ENCODE assay signal across 8 mouse cellular contexts in genomic region chr5:35583221-35583783, GRCm38 (mm10). TPM values are rescaled to one million over a fixed set of nuclear protein-coding genes. Genes with fewer than 3 reads are reported as not detected.
DNase-seq lines count a peak whose midpoint lies in the region; ATAC-seq and TF ChIP-seq lines count a peak whose summit lies in the region.

No protein-coding gene starts in this region.

- H3K4me3 ChIP-seq in heart, embryonic 10.5 days, result peak overlapping the region; percentile 75
- H3K4me3 ChIP-seq in MEL (ENCODE audit: control insufficient read depth in 1 of 2, insufficient read depth in 1 of 2, low read depth in 2 of 2, low read length in 2 of 2), result peak overlapping the region; percentile 82 to 87
- H3K4me3 ChIP-seq in hindbrain, embryonic 11.5 days (ENCODE audit: low read depth, low read length), result peak overlapping the region; percentile 44

- TF ChIP-seq EP300 in MEL (IDR thresholded peaks at IDR 0.05; ENCODE audit: low read depth in 1 of 2, low read length in 2 of 2), result peak; percentile 29 to 49; a peak in 2 of 4 replicates

- H3K79me2 ChIP-seq in MEL (ENCODE audit: control insufficient read depth, insufficient read depth, low read length, poor library complexity), result no peaks in the 10 kb centered on the region; the same call in 1 of the 2 replicates

- TF ChIP-seq POLR2A in MEL (IDR thresholded peaks at IDR 0.05; ENCODE audit: control insufficient read depth in 1 of 2, insufficient read depth in 1 of 2, low read depth in 1 of 2, low read length in 2 of 2, poor library complexity in 1 of 2), result no peak

- no peak for DNase-seq in heart, embryonic 10.5 days (ENCODE audit: low spot score)
- DNase-seq in heart, postnatal 25 days (ENCODE audit: low spot score), result no peak
- DNase-seq in MEL (ENCODE audit: low read depth, low spot score), result no peak
- DNase-seq in hindbrain, embryonic 11.5 days (ENCODE audit: low spot score), result no peak
- no peak for DNase-seq in embryo, embryonic 10.5 days (ENCODE audit: low spot score)
- no peak for DNase-seq in yolk sac, embryonic 10.5 days (ENCODE audit: low spot score)

- H3K9ac ChIP-seq in MEL (ENCODE audit: control insufficient read depth, low read depth, low read length, poor library complexity, severe bottlenecking), result peak overlapping the region; percentile 72
- peak overlapping the region; percentile 40; the same call in 1 of the 2 replicates for H3K9ac ChIP-seq in hindbrain, embryonic 11.5 days (ENCODE audit: low read depth, low read length)

- H3K27ac ChIP-seq in heart, embryonic 10.5 days, result peak overlapping the region; percentile 86
- H3K27ac ChIP-seq in MEL (ENCODE audit: control insufficient read depth, low read depth, low read length), result peak overlapping the region; percentile 3; the same call in 1 of the 2 replicates
- no peak overlapping the region for H3K27ac ChIP-seq in hindbrain, embryonic 11.5 days (ENCODE audit: low read depth, low read length)

- no peaks in the 10 kb centered on the region for H3K27me3 ChIP-seq in heart, embryonic 10.5 days (ENCODE audit: insufficient read depth, poor library complexity, severe bottlenecking)
- no peaks in the 10 kb centered on the region for H3K27me3 ChIP-seq in MEL (ENCODE audit: control insufficient read depth in 1 of 2, insufficient read depth in 2 of 2, low read length in 2 of 2)
- H3K27me3 ChIP-seq in hindbrain, embryonic 11.5 days (ENCODE audit: control insufficient read depth, insufficient read depth, low read length), result no peaks in the 10 kb centered on the region

- no peaks in the 10 kb centered on the region for H3K9me3 ChIP-seq in heart, embryonic 10.5 days
- no peaks in the 10 kb centered on the region for H3K9me3 ChIP-seq in MEL (replicated peaks; ENCODE audit: insufficient read depth, low read length)
- no peaks in the 10 kb centered on the region for H3K9me3 ChIP-seq in hindbrain, embryonic 11.5 days (ENCODE audit: control insufficient read depth, low read length)

- no peak for TF ChIP-seq RAD21 in MEL (IDR thresholded peaks at IDR 0.05; ENCODE audit: low read depth, low read length)

- ATAC-seq in hindbrain, embryonic 11.5 days (ENCODE audit: low FRiP score), result peak; percentile 39; the same call in 1 of the 2 replicates
- ATAC-seq in megakaryocyte progenitor cell, adult 5-6 weeks (replicated peaks; ENCODE audit: poor library complexity), result peak; percentile 40
- no peak for ATAC-seq in frontal cortex, adult (ENCODE audit: low TSS enrichment)

- intact Hi-C loops in heart, postnatal 25 days (cut with DNase I), result no loop called here

- 5% methylated on average over 17 of the region's 17 CpGs for WGBS in heart, embryonic 10.5 days
- 6% methylated on average over 17 of the region's 17 CpGs for WGBS in hindbrain, embryonic 11.5 days

- TF ChIP-seq CTCF in MEL (IDR thresholded peaks at IDR 0.05 in 2 of 3, conservative IDR thresholded peaks at IDR 0.05 in 1 of 3; ENCODE audit: control insufficient read depth in 1 of 3, insufficient read depth in 1 of 3, low read depth in 2 of 3, low read length in 3 of 3, poor library complexity in 1 of 3, severe bottlenecking in 1 of 3), result no peak

- H3K4me2 ChIP-seq in hindbrain, embryonic 11.5 days (replicated peaks; ENCODE audit: low read depth, low read length), result peak overlapping the region; percentile 40

- peaks cover 11% of the 10 kb centered on the region for H3K4me1 ChIP-seq in heart, embryonic 10.5 days
- H3K4me1 ChIP-seq in MEL (ENCODE audit: control insufficient read depth in 1 of 2, insufficient read depth in 2 of 2, low read length in 2 of 2), result peaks cover 6 to 30% of the 10 kb centered on the region in 2 experiments; a peak in 3 of 4 replicates
- no peaks in the 10 kb centered on the region; the same call in 1 of the 2 replicates for H3K4me1 ChIP-seq in hindbrain, embryonic 11.5 days (replicated peaks; ENCODE audit: control insufficient read depth, insufficient read depth, low read length)

- H3K36me3 ChIP-seq in heart, embryonic 10.5 days, result peaks cover 6% of the 10 kb centered on the region
- H3K36me3 ChIP-seq in MEL (ENCODE audit: control insufficient read depth in 1 of 2, insufficient read depth in 2 of 2, low read length in 2 of 2), result peaks cover 0 to 16% of the 10 kb centered on the region in 2 experiments; a peak in 2 of 4 replicates
- no peaks in the 10 kb centered on the region for H3K36me3 ChIP-seq in hindbrain, embryonic 11.5 days (ENCODE audit: control insufficient read depth, insufficient read depth, low read length)

TF ChIP-seq in MEL, 35 proteins besides CTCF, POLR2A, EP300 and RAD21 (continues in another document):
- TF ChIP-seq HCFC1 (IDR thresholded peaks at IDR 0.05; ENCODE audit: low read depth, low read length) (no peak), NRF1 (IDR thresholded peaks at IDR 0.05; ENCODE audit: insufficient read depth, low read depth, low read length, poor library complexity, severe bottlenecking) (0 out of 2 replicates have a peak, but pooled peaks have one; percentile 11), RCOR1 (IDR thresholded peaks at IDR 0.05; ENCODE audit: low read depth, low read length) (no peak), SMC3 (IDR thresholded peaks at IDR 0.05; ENCODE audit: low read depth, low read length) (no peak), TAL1 (IDR thresholded peaks at IDR 0.05; ENCODE audit: low read length) (no peak), POLR2AphosphoS5 (IDR thresholded peaks at IDR 0.05; ENCODE audit: borderline replicate concordance, low read depth, low read length) (no peak), JUND (IDR thresholded peaks at IDR 0.05; ENCODE audit: low read depth, low read length) (0 out of 2 replicates have a peak, but pooled peaks have one; percentile 42), MAX (IDR thresholded peaks at IDR 0.05; ENCODE audit: low read length) (peak; percentile 54), ELF1 (IDR thresholded peaks at IDR 0.05; ENCODE audit: low read depth, low read length) (0 out of 2 replicates have a peak, but pooled peaks have one; percentile 44), TCF12 (IDR thresholded peaks at IDR 0.05; ENCODE audit: low read depth, low read length) (0 out of 2 replicates have a peak, but pooled peaks have one; percentile 13), NELFE (IDR thresholded peaks at IDR 0.05; ENCODE audit: low read depth, low read length) (peak; percentile 7; the same call in 1 of the 2 replicates), MAFK (IDR thresholded peaks at IDR 0.05; ENCODE audit: borderline replicate concordance, low read depth, low read length) (no peak), CHD2 (IDR thresholded peaks at IDR 0.05; ENCODE audit: low read length) (no peak), MYB (IDR thresholded peaks at IDR 0.05; ENCODE audit: low read depth, low read length) (no peak), GATA1 (IDR thresholded peaks at IDR 0.05; ENCODE audit: low read depth, low read length) (no peak), ZMIZ1 (IDR thresholded peaks at IDR 0.05; ENCODE audit: low read depth, low read length) (0 out of 2 replicates have a peak, but pooled peaks have one; percentile 34), MAZ (IDR thresholded peaks at IDR 0.05; ENCODE audit: low read depth, low read length) (no peak; the same call in 1 of the 2 replicates), USF2 (IDR thresholded peaks at IDR 0.05; ENCODE audit: borderline replicate concordance in 1 of 2, insufficient read depth in 1 of 2, low read depth in 1 of 2, low read length in 2 of 2) (0 out of 4 replicates have a peak, but pooled peaks of 1 of the 2 experiments have one; percentile 21), USF1 (IDR thresholded peaks at IDR 0.05; ENCODE audit: low read depth, low read length) (0 out of 2 replicates have a peak, but pooled peaks have one; percentile 56), MEF2A (IDR thresholded peaks at IDR 0.05; ENCODE audit: extremely low read depth, insufficient replicate concordance, low read depth, low read length, poor library complexity, severe bottlenecking) (no peak), CHD1 (IDR thresholded peaks at IDR 0.05; ENCODE audit: low read depth, low read length) (0 out of 2 replicates have a peak, but pooled peaks have one; percentile 80), ZKSCAN1 (IDR thresholded peaks at IDR 0.05; ENCODE audit: low read depth, low read length) (no peak), E2F4 (IDR thresholded peaks at IDR 0.05; ENCODE audit: borderline replicate concordance, low read depth, low read length) (peak; percentile 64; the same call in 1 of the 2 replicates), ZNF384 (IDR thresholded peaks at IDR 0.05; ENCODE audit: low read depth, low read length) (peak; percentile 34; the same call in 1 of the 2 replicates)

RNA-seq across cellular contexts. Expression of gene Acox3, which starts 0.5 kb away (rescaled TPM):
- polyA plus RNA-seq in heart, embryonic 10.5 days (2016; fragmentation: Nextera tagmentation; extraction: Ambion mirVana), result 9.9 and 10.3 TPM in 2 replicates
- 10 to 100 TPM; 23.3 to 27.2 TPM for total RNA-seq in heart, postnatal 25 days (2021)
- 3.9 and 6.5 TPM in 2 replicates for total RNA-seq in MEL (2012; rRNA removed)
- 10 to 100 TPM in 1 of 2 experiments, not detected in 1; 11.4 TPM for polyA plus RNA-seq in MEL (2012; ENCODE audit: insufficient read depth in 1 of 2, insufficient read length in 2 of 2, low read depth in 1 of 2, low replicate concordance in 2 of 2, missing spikeins in 1 of 2)
- polyA plus RNA-seq in hindbrain, embryonic 11.5 days (2014; fragmentation: Nextera tagmentation; extraction: Ambion mirVana), result 14.7 and 15.1 TPM in 2 replicates
- total RNA-seq in megakaryocyte progenitor cell, adult 5-6 weeks (2015), result 19.0 and 24.9 TPM in 2 replicates
- total RNA-seq in megakaryocyte progenitor cell, adult 5-6 weeks (2017), result 26.7 and 29.6 TPM in 2 replicates

RNA-seq across cellular contexts. Expression of gene Trmt44, which starts 8.4 kb away (rescaled TPM):
- 5.6 and 9.4 TPM in 2 replicates for polyA plus RNA-seq in heart, embryonic 10.5 days (2016; fragmentation: Nextera tagmentation; extraction: Ambion mirVana)
- total RNA-seq in heart, postnatal 25 days (2021), result 1 to 10 TPM; 1.8 to 2.6 TPM
- total RNA-seq in MEL (2012; rRNA removed), result 13.1 and 16.6 TPM in 2 replicates
- polyA plus RNA-seq in MEL (2012; ENCODE audit: insufficient read depth in 1 of 2, insufficient read length in 2 of 2, low read depth in 1 of 2, low replicate concordance in 2 of 2, missing spikeins in 1 of 2), result 10 to 100 TPM in 1 of 2 experiments, not detected in 1; 14.3 TPM
- 7.8 and 9.3 TPM in 2 replicates for polyA plus RNA-seq in hindbrain, embryonic 11.5 days (2014; fragmentation: Nextera tagmentation; extraction: Ambion mirVana)
- total RNA-seq in megakaryocyte progenitor cell, adult 5-6 weeks (2015), result 6.2 and 8.4 TPM in 2 replicates
- total RNA-seq in megakaryocyte progenitor cell, adult 5-6 weeks (2017), result 6.3 and 7.5 TPM in 2 replicates

RNA-seq across cellular contexts. Expression of gene Cpz, which starts 57.8 kb away (rescaled TPM):
- polyA plus RNA-seq in heart, embryonic 10.5 days (2016; fragmentation: Nextera tagmentation; extraction: Ambion mirVana), result 5.0 and 8.3 TPM in 2 replicates
- under 1 TPM; 0.94 to 0.98 TPM for total RNA-seq in heart, postnatal 25 days (2021)
- total RNA-seq in MEL (2012; rRNA removed), result not detected in 2 replicates
- under 1 TPM in 1 of 2 experiments, not detected in 1; 0.10 TPM for polyA plus RNA-seq in MEL (2012; ENCODE audit: insufficient read depth in 1 of 2, insufficient read length in 2 of 2, low read depth in 1 of 2, low replicate concordance in 2 of 2, missing spikeins in 1 of 2)
- 5.3 and 6.4 TPM in 2 replicates for polyA plus RNA-seq in hindbrain, embryonic 11.5 days (2014; fragmentation: Nextera tagmentation; extraction: Ambion mirVana)
- not detected in 2 replicates for total RNA-seq in megakaryocyte progenitor cell, adult 5-6 weeks (2015)
- total RNA-seq in megakaryocyte progenitor cell, adult 5-6 weeks (2017), result not detected in 2 replicates
